Mouse (Mus musculus): ENCODE measurements around the gene Gzmb. TPM values are rescaled to one million over a fixed set of nuclear protein-coding genes. Genes with fewer than 3 reads are reported as not detected.

The Gzmb gene
- polyA plus RNA-seq (2014; fragmentation: Illumina TruSeq; extraction: RNeasy Lipid Tissue Mini Kit (QIAGEN cat#74804); ENCODE audit: low read depth, low replicate concordance), result not detected

DNA sequence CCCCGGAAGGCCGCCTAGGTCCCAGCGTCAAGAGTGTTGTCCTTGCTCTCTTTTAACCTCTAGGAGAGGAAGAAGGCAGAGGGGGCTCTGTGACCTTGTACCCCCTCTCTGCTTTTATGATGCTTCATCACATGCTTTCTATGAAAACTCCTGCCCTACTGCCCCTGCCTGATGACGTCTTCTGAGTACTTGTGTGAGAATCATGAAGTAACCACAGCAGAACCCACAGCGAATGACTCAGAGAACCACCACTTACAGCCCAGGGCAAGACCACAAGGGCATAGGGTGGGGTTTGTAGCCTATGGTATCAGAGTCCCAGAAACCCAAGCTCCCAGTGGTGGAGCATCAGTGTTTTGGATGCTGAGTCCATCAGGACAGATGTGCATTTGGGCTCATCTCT is at the start of gene Gzmb:
Gzmb (minus strand) TSS at position 108 of the 400 bp plus-strand sequence.

DNA sequence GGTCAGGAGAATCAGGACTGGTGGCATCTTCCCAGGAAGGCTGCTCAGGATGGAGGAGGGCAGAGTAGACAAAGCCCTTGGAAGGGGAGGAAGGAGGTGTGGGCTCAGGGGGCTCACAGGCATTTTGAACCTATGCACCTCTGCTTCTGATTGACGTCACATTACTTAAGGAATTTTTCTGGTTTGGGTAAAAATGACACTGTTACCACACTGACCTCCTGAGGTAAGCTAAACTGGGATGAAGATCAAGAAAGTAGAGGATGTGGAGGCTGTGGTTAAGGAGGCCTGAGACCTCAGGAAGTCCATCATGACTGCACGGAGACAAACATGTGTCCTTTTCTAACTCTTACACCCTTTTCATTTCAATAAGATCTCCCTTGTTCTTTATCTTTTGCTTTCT is 27.5 kb downstream of the Gzmb start, which contains the start of gene Gzmc:
Gzmc (minus strand) TSS at position 101 of the 400 bp plus-strand sequence.

DNA sequence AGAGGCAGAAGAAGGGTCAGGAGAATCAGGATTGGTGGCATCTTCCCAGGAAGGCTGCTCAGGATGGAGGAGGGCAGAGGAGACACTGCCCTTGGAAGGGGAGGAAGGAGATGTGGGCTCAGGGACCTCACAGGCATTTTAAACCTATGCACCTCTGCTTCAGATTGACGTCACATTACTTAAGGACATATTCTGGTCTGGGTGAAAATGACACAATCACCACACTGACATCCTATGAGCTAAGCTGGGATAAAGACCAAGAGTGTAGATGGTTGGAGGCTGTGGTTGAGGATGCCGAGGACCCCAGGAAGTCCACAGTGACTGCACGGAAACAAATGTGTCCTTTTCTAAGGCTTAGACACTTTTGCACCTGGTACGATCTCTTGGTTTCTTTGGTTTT is 50.7 kb downstream of the Gzmb start, which contains the start of gene Gzmf:
Gzmf (minus strand) TSS at position 101 of the 400 bp plus-strand sequence.

Other genes with a start within 250 kb of the Gzmb start
- not detected for gene Mcpt1, start 244.3 kb downstream of the Gzmb start, polyA plus RNA-seq (2014; fragmentation: Illumina TruSeq; extraction: RNeasy Lipid Tissue Mini Kit (QIAGEN cat#74804); ENCODE audit: low read depth, low replicate concordance)
- gene Mcpt9, start 231.8 kb downstream of the Gzmb start, polyA plus RNA-seq (2014; fragmentation: Illumina TruSeq; extraction: RNeasy Lipid Tissue Mini Kit (QIAGEN cat#74804); ENCODE audit: low read depth, low replicate concordance), result not detected
- gene Mcpt2, start 220.2 kb downstream of the Gzmb start, polyA plus RNA-seq (2014; fragmentation: Illumina TruSeq; extraction: RNeasy Lipid Tissue Mini Kit (QIAGEN cat#74804); ENCODE audit: low read depth, low replicate concordance), result not detected
- gene Mcpt4, start 199.9 kb downstream of the Gzmb start, polyA plus RNA-seq (2014; fragmentation: Illumina TruSeq; extraction: RNeasy Lipid Tissue Mini Kit (QIAGEN cat#74804); ENCODE audit: low read depth, low replicate concordance), result 0.25 TPM
- not detected for gene Mcpt8, start 177.0 kb downstream of the Gzmb start, polyA plus RNA-seq (2014; fragmentation: Illumina TruSeq; extraction: RNeasy Lipid Tissue Mini Kit (QIAGEN cat#74804); ENCODE audit: low read depth, low replicate concordance)
- not detected for gene Ctsg, start 159.7 kb downstream of the Gzmb start, polyA plus RNA-seq (2014; fragmentation: Illumina TruSeq; extraction: RNeasy Lipid Tissue Mini Kit (QIAGEN cat#74804); ENCODE audit: low read depth, low replicate concordance)
- not detected for gene Gzme, start 141.6 kb downstream of the Gzmb start, polyA plus RNA-seq (2014; fragmentation: Illumina TruSeq; extraction: RNeasy Lipid Tissue Mini Kit (QIAGEN cat#74804); ENCODE audit: low read depth, low replicate concordance)
- not detected for gene Gzmd, start 129.7 kb downstream of the Gzmb start, polyA plus RNA-seq (2014; fragmentation: Illumina TruSeq; extraction: RNeasy Lipid Tissue Mini Kit (QIAGEN cat#74804); ENCODE audit: low read depth, low replicate concordance)
- not detected for gene Gzmg, start 102.7 kb downstream of the Gzmb start, polyA plus RNA-seq (2014; fragmentation: Illumina TruSeq; extraction: RNeasy Lipid Tissue Mini Kit (QIAGEN cat#74804); ENCODE audit: low read depth, low replicate concordance)
- gene Gzmn, start 87.7 kb downstream of the Gzmb start, polyA plus RNA-seq (2014; fragmentation: Illumina TruSeq; extraction: RNeasy Lipid Tissue Mini Kit (QIAGEN cat#74804); ENCODE audit: low read depth, low replicate concordance), result 39.5 TPM
- not detected for gene Gzmf, start 50.8 kb downstream of the Gzmb start, polyA plus RNA-seq (2014; fragmentation: Illumina TruSeq; extraction: RNeasy Lipid Tissue Mini Kit (QIAGEN cat#74804); ENCODE audit: low read depth, low replicate concordance)
- not detected for gene Gzmc, start 27.6 kb downstream of the Gzmb start, polyA plus RNA-seq (2014; fragmentation: Illumina TruSeq; extraction: RNeasy Lipid Tissue Mini Kit (QIAGEN cat#74804); ENCODE audit: low read depth, low replicate concordance)
- gene Atp12a, start 102.8 kb upstream of the Gzmb start, polyA plus RNA-seq (2014; fragmentation: Illumina TruSeq; extraction: RNeasy Lipid Tissue Mini Kit (QIAGEN cat#74804); ENCODE audit: low read depth, low replicate concordance), result 0.20 TPM
- 517 TPM for gene Rnf17, start 140.3 kb upstream of the Gzmb start, polyA plus RNA-seq (2014; fragmentation: Illumina TruSeq; extraction: RNeasy Lipid Tissue Mini Kit (QIAGEN cat#74804); ENCODE audit: low read depth, low replicate concordance)

Measured in testis, adult 10 weeks (tissue).